Mouse (Mus musculus) large intestine, adult 2 months (tissue): ENCODE results near the gene Oas3. TPM values are rescaled to one million over a fixed set of nuclear protein-coding genes. Genes with fewer than 3 reads are reported as not detected.

ENCODE experiments used
- DNase-seq: peaks from one replicate; pipeline ENCODE4 v3.0.0-alpha.2; 2012; ENCODE audit warnings: low read depth, low spot score
- WGBS: fragments of 180-500 bp; shearing (Covaris S2); methylation state at CpG from one replicate; pipeline ENCODE4 v1.1.7; 2018; 5-methylcytosine and 5-hydroxymethylcytosine counted together
- polyA plus RNA-seq: library from polyadenylated mRNA; depleted of rRNA; stranded (reverse); fragments of >200 nt; gene quantifications from 2 replicates; pipeline ENCODE4 v1.2.3, GENCODE M21; 2012

Oas3 gene
- polyA plus RNA-seq, 1 experiment: 10.9 TPM

- no peak for DNase-seq
- WGBS: 70% methylated on average over 8 of the region's 8 CpGs
Observed at GRCm38 (mm10) chr5:120765010-120765409, 12.5 kb downstream of the Oas3 start.

- no peak for DNase-seq
- 38% methylated on average over 6 of the region's 6 CpGs for WGBS
Observed at GRCm38 (mm10) chr5:120761901-120762300, 15.6 kb downstream of the Oas3 start.

GRCm38 (mm10) chr5:120754215-120754614 lies 23.2 kb downstream of the Oas3 start:
- no peak for DNase-seq
- WGBS: 83% methylated on average over 4 of the region's 4 CpGs

GRCm38 (mm10) chr5:120752786-120753185 lies 24.7 kb downstream of the Oas3 start:
- WGBS: 80% methylated on average over 3 of the region's 3 CpGs
- DNase-seq: no peak

GRCm38 (mm10) chr5:120751206-120751605 lies 26.3 kb downstream of the Oas3 start:
- WGBS: 58% methylated on average over 3 of the region's 3 CpGs
- no peak for DNase-seq

GRCm38 (mm10) chr5:120749688-120750087 lies 27.8 kb downstream of the Oas3 start, which contains the start of gene Oas2:
TSS of gene Oas2 (minus strand) at chr5:120749853.
- WGBS: 24% methylated on average over 5 of the region's 5 CpGs
- no peak for DNase-seq

- DNase-seq: peak; percentile 14
- WGBS: 4% methylated on average over 5 of the region's 5 CpGs
Observed at GRCm38 (mm10) chr5:120746451-120746850, 31.0 kb downstream of the Oas3 start.

GRCm38 (mm10) chr5:120742125-120742524 lies 35.3 kb downstream of the Oas3 start:
- no peak for DNase-seq
- WGBS: 37% methylated on average over 4 of the region's 4 CpGs

GRCm38 (mm10) chr5:120734380-120734990 lies 43.0 kb downstream of the Oas3 start:
- no peak for DNase-seq
- 67% methylated on average over 14 of the region's 14 CpGs for WGBS

- DNase-seq: no peak
- 94% methylated on average over 3 of the region's 3 CpGs for WGBS
Observed at GRCm38 (mm10) chr5:120733696-120734095, 43.8 kb downstream of the Oas3 start.

GRCm38 (mm10) chr5:120732740-120733139 lies 44.7 kb downstream of the Oas3 start:
- WGBS: 65% methylated on average over 1 of the region's 1 CpGs
- DNase-seq: no peak

- WGBS: 61% methylated on average over 10 of the region's 10 CpGs
- DNase-seq: no peak
Observed at GRCm38 (mm10) chr5:120729319-120729718, 48.1 kb downstream of the Oas3 start.

GRCm38 (mm10) chr5:120725811-120726455 lies 51.5 kb downstream of the Oas3 start:
- WGBS: 42% methylated on average over 12 of the region's 12 CpGs
- DNase-seq: no peak

GRCm38 (mm10) chr5:120721005-120721404 lies 56.5 kb downstream of the Oas3 start:
- DNase-seq: no peak
- 47% methylated on average over 7 of the region's 7 CpGs for WGBS

GRCm38 (mm10) chr5:120718600-120719378 lies 58.7 kb downstream of the Oas3 start:
- 41% methylated on average over 15 of the region's 15 CpGs for WGBS
- no peak for DNase-seq

GRCm38 (mm10) chr5:120717136-120717535 lies 60.3 kb downstream of the Oas3 start:
- WGBS: 70% methylated on average over 10 of the region's 10 CpGs
- no peak for DNase-seq

GRCm38 (mm10) chr5:120714314-120714713 lies 63.1 kb downstream of the Oas3 start:
- WGBS: 3% methylated on average over 16 of the region's 16 CpGs
- peak; percentile 14 for DNase-seq

- DNase-seq: no peak
- WGBS: 78% methylated on average over 8 of the region's 8 CpGs
Observed at GRCm38 (mm10) chr5:120712721-120713120, 64.7 kb downstream of the Oas3 start.

GRCm38 (mm10) chr5:120711827-120712226 lies 65.6 kb downstream of the Oas3 start, which contains the start of gene Dtx1:
TSS of gene Dtx1 (minus strand) at chr5:120711927.
- WGBS: 46% methylated on average over 3 of the region's 3 CpGs
- no peak for DNase-seq

- WGBS: 1% methylated on average over 43 of the region's 43 CpGs
- DNase-seq: no peak
Observed at GRCm38 (mm10) chr5:120711416-120711815, 66.0 kb downstream of the Oas3 start.
